Mouse (Mus musculus) bone marrow macrophage, adult 2 months (primary cell): ENCODE results near the gene Cab39.

Source experiments
- CTCF ChIP-seq: IDR thresholded peaks from 2 replicates; pipeline ENCODE4 v1.5.1; 2012; ENCODE audit warnings: low read depth, mild to moderate bottlenecking, low read length, moderate library complexity
- POLR2A ChIP-seq: IDR thresholded peaks from 2 replicates; pipeline ENCODE4 v1.6.1; 2012; ENCODE audit warnings: mild to moderate bottlenecking, low read depth, low read length, borderline replicate concordance

DNA sequence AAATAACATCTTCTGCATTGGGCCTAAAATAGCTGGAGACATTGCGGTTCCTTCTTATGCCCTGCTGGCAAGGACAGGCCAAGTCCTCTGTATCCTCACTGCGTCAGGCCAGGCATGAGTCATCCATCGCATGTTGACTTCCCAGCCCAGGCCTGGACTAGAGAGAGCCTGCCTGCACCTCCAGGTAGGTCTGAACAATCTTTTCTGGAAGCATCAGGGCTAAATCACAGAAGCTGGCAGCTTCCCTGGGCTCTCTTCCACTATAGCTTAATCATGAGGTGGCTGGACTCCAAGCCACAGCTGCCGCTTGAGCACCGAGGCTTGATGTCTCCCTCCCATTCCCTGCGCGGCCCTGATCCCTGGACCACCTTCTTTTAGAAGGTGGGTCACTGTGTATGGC lies 18.1 kb upstream of the Cab39 start:
- TF ChIP-seq CTCF, result no peak
- no peak for TF ChIP-seq POLR2A
